14 mouse cellular contexts compared by ENCODE assay signal in the genomic region with DNA sequence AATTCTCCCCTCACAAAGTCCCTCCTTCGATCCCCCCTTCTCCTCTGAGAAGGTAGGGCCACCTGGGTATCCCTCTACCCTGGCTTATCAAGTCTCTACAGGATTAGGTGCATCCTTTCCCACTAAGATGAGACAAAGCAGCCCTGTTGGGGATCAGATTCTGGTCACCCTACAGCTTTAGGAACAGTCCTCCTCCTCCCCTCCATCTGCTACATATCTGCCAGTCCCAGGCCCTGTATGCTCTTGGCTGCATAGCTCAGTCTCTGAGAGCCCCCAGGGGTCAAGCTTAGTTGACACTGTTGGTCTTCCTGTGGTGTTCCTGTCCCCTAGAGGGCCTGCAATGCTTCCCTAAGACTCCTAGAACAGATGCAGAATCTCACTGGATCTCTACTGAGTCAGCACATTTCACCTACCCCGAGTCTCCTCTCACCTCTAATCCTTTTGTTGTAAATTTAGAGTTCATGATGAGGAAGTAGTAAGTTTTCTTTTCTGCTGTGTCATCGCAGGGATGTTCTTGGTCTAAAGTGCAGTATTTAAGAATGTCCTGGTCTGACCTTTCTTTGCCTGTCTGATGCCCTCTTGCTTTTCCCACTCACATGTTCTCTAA. TPM values are rescaled to one million over a fixed set of nuclear protein-coding genes. Genes with fewer than 3 reads are reported as not detected.
A peak's percentile ranks its signal among the peaks of the same experiment; 100 is the strongest.
DNase-seq lines count a peak whose midpoint lies in the region; ATAC-seq lines count a peak whose summit lies in the region.
"Had no signal": no experiment of that assay in that cellular context is flagged by ENCODE, and none has a peak within 500 bp of the region (broad histone marks: within the 10 kb centered on the region; RNA-seq: fewer than 3 reads in every experiment).

No protein-coding gene starts in this region.

- 66% methylated on average over 3 of the region's 3 CpGs for WGBS in hindbrain, embryonic 13.5 days

- intact Hi-C loops in heart, postnatal 10 days (cut with DNase I) = no loop called here

- H3K27ac ChIP-seq in hindbrain, embryonic 13.5 days = no peak overlapping the region
- H3K27ac ChIP-seq: midbrain, embryonic 10.5 days had no signal

- no peak for ATAC-seq in hindbrain, embryonic 13.5 days (ENCODE audit: low FRiP score)
- ATAC-seq: Patski had no signal

- H3K27me3 ChIP-seq in megakaryocyte, embryonic 14.5 days (replicated peaks) = no peaks in the 10 kb centered on the region
- H3K27me3 ChIP-seq in hindbrain, embryonic 13.5 days = no peaks in the 10 kb centered on the region
- H3K27me3 ChIP-seq: Patski had no signal

- no peaks in the 10 kb centered on the region for H3K9me3 ChIP-seq in megakaryocyte, embryonic 14.5 days
- no peaks in the 10 kb centered on the region for H3K9me3 ChIP-seq in hindbrain, embryonic 13.5 days
- H3K9me3 ChIP-seq: midbrain, embryonic 10.5 days had no signal

- no peak overlapping the region for H3K9ac ChIP-seq in hindbrain, embryonic 13.5 days

- H3K4me1 ChIP-seq in megakaryocyte, embryonic 14.5 days = peaks cover 18% of the 10 kb centered on the region
- H3K4me1 ChIP-seq in hindbrain, embryonic 13.5 days (replicated peaks) = no peaks in the 10 kb centered on the region
- H3K4me1 ChIP-seq: midbrain, embryonic 10.5 days had no signal

- H3K4me3 ChIP-seq in megakaryocyte, embryonic 14.5 days (replicated peaks) = peak overlapping the region; percentile 64
- H3K4me3 ChIP-seq in hindbrain, embryonic 13.5 days = no peak overlapping the region
- H3K4me3 ChIP-seq: midbrain, embryonic 10.5 days had no signal

- DNase-seq in kidney, adult 9 months = peak; percentile 13
- DNase-seq in kidney, adult 11 months = no peak
- DNase-seq in A20 (ENCODE audit: low read depth, low spot score) = peak; percentile 58
- DNase-seq in ZHBTc4 (ENCODE audit: low read depth, low spot score) = peak; percentile 7
- DNase-seq in heart, postnatal 10 days = no peak
- no peak for DNase-seq in lung, adult 18-20 months
- DNase-seq: cerebellum, adult 2 months; kidney, postnatal 36 days; layer of hippocampus, postnatal 36 days; thymus, postnatal 36 days had no signal

- H3K36me3 ChIP-seq in megakaryocyte, embryonic 14.5 days (replicated peaks; ENCODE audit: low read length) = peaks cover 3% of the 10 kb centered on the region
- H3K36me3 ChIP-seq in hindbrain, embryonic 13.5 days = no peaks in the 10 kb centered on the region
- H3K36me3 ChIP-seq: midbrain, embryonic 10.5 days had no signal

- H3K4me2 ChIP-seq in hindbrain, embryonic 13.5 days = no peak overlapping the region

RNA-seq across cellular contexts. Expression of gene Gca, which starts 21.0 kb away (rescaled TPM):
- 0.04 TPM in 1 of 2 replicates, not detected in the other for polyA plus RNA-seq in megakaryocyte, embryonic 14.5 days (2012; ENCODE audit: insufficient read depth, low replicate concordance)
- 10 to 100 TPM; 28.7 to 41.1 TPM for total RNA-seq in heart, postnatal 10 days (2021)
- 3.3 and 3.7 TPM in 2 replicates for polyA plus RNA-seq in hindbrain, embryonic 13.5 days (2015; fragmentation: Nextera tagmentation; extraction: Ambion mirVana)

RNA-seq across cellular contexts. Expression of gene Ifih1, which starts 39.0 kb away (rescaled TPM):
- 1.7 and 2.1 TPM in 2 replicates for polyA plus RNA-seq in megakaryocyte, embryonic 14.5 days (2012; ENCODE audit: insufficient read depth, low replicate concordance)
- total RNA-seq in heart, postnatal 10 days (2021) = 1 to 10 TPM; 3.9 to 5.5 TPM
- polyA plus RNA-seq in hindbrain, embryonic 13.5 days (2015; fragmentation: Nextera tagmentation; extraction: Ambion mirVana) = 1.2 and 1.5 TPM in 2 replicates

Comparison
In these comparisons a context has a peak if more than half of its experiments do, and no peak if none do; other contexts are left out.
1. DNase-seq: peak in kidney, adult 9 months (single experiment), A20 (single experiment) and ZHBTc4 (single experiment); none in kidney, adult 11 months (single experiment), heart, postnatal 10 days (0 of 2) and lung, adult 18-20 months (0 of 2).